Mouse (Mus musculus) kidney, adult 18-20 months (tissue): ENCODE measurements around the gene Slc25a1.
"Not testable (repeated sequence)": the region's sequence is repeated elsewhere in the genome, so short reads cannot be mapped to it uniquely, and the experiment has no call there.

Experiments
- DNase-seq: peaks from one replicate; pipeline ENCODE4 v3.0.0; 2021

Gene Slc25a1

GRCm38 (mm10) chr16:17928087-17928580 lies at the start of gene Slc25a1:
Slc25a1 (minus strand) TSS chr16:17928219.
- peak; percentile 84 for DNase-seq

GRCm38 (mm10) chr16:17971853-17972252 lies 43.8 kb upstream of the Slc25a1 start:
- DNase-seq = no peak

GRCm38 (mm10) chr16:17962091-17962490 lies 34.1 kb upstream of the Slc25a1 start:
- no peak for DNase-seq

GRCm38 (mm10) chr16:17956052-17956638 lies 28.1 kb upstream of the Slc25a1 start:
- not testable (repeated sequence) for DNase-seq

GRCm38 (mm10) chr16:17951618-17952017 lies 23.6 kb upstream of the Slc25a1 start:
- DNase-seq = no peak

- no peak for DNase-seq
These were observed 22.0 kb upstream of the Slc25a1 start for GRCm38 (mm10) chr16:17950068-17950467.

- DNase-seq = no peak
These were observed 21.4 kb upstream of the Slc25a1 start for GRCm38 (mm10) chr16:17949421-17949877.

GRCm38 (mm10) chr16:17945081-17945831 lies 17.2 kb upstream of the Slc25a1 start:
- DNase-seq = peak; percentile 46

- DNase-seq = no peak
These were observed 15.4 kb upstream of the Slc25a1 start for GRCm38 (mm10) chr16:17943466-17943865.

- DNase-seq = no peak
These were observed 11.3 kb upstream of the Slc25a1 start for GRCm38 (mm10) chr16:17939255-17939751.

- DNase-seq = peak; percentile 77
These were observed 10.8 kb upstream of the Slc25a1 start for GRCm38 (mm10) chr16:17938821-17939220.

GRCm38 (mm10) chr16:17938187-17938586 lies 10.2 kb upstream of the Slc25a1 start:
- DNase-seq = no peak

- DNase-seq = no peak
These were observed 8.8 kb upstream of the Slc25a1 start for GRCm38 (mm10) chr16:17936776-17937175.

- no peak for DNase-seq
These were observed 6.5 kb upstream of the Slc25a1 start for GRCm38 (mm10) chr16:17934445-17934910.

- DNase-seq = no peak
These were observed 5.8 kb upstream of the Slc25a1 start for GRCm38 (mm10) chr16:17933594-17934444.

- no peak for DNase-seq
These were observed 4.0 kb upstream of the Slc25a1 start for GRCm38 (mm10) chr16:17931906-17932460.

GRCm38 (mm10) chr16:17929631-17930030 lies 1.6 kb upstream of the Slc25a1 start:
- DNase-seq = no peak

GRCm38 (mm10) chr16:17929211-17929610 lies 1.2 kb upstream of the Slc25a1 start:
- no peak for DNase-seq

GRCm38 (mm10) chr16:17928627-17929104 lies 647 bp upstream of the Slc25a1 start:
- peak; percentile 71 for DNase-seq

- peak; percentile 41 for DNase-seq
These were observed 502 bp downstream of the Slc25a1 start for GRCm38 (mm10) chr16:17927351-17928082.

- DNase-seq = no peak
These were observed 5.9 kb downstream of the Slc25a1 start for GRCm38 (mm10) chr16:17922163-17922538.
